Mouse (Mus musculus): Measurements from ENCODE around the gene Efna3.

The Efna3 gene

GRCm38 (mm10) chr3:89322514-89323165 lies at the start of gene Efna3:
Gene Efna3, minus strand, starts transcription at chr3:89322965.
- peak; percentile 78 to 81 for DNase-seq

GRCm38 (mm10) chr3:89367338-89367737 lies 44.6 kb upstream of the Efna3 start:
- no peak for DNase-seq

GRCm38 (mm10) chr3:89365486-89366414 lies 43.0 kb upstream of the Efna3 start:
- no peak for DNase-seq

GRCm38 (mm10) chr3:89365153-89365485 lies 42.4 kb upstream of the Efna3 start, which contains the start of gene Dcst1:
Gene Dcst1, minus strand, starts transcription at chr3:89365253.
- DNase-seq, result no peak

- DNase-seq, result no peak
Measured at GRCm38 (mm10) chr3:89364631-89365030, 41.9 kb upstream of the Efna3 start.

- no peak for DNase-seq
Measured at GRCm38 (mm10) chr3:89361675-89362074, 38.9 kb upstream of the Efna3 start, which contains the start of gene Dcst2. Gene Dcst2, plus strand, starts transcription at chr3:89361975.

- peak in 1 of 2 experiments; percentile 3 for DNase-seq
Measured at GRCm38 (mm10) chr3:89360237-89360636, 37.5 kb upstream of the Efna3 start.

- DNase-seq, result peak in 1 of 2 experiments; percentile 8
Measured at GRCm38 (mm10) chr3:89359630-89360029, 36.9 kb upstream of the Efna3 start.

GRCm38 (mm10) chr3:89356029-89356428 lies 33.3 kb upstream of the Efna3 start:
- peak in 1 of 2 experiments; percentile 2 for DNase-seq

GRCm38 (mm10) chr3:89355512-89355902 lies 32.7 kb upstream of the Efna3 start:
- DNase-seq, result peak in 1 of 2 experiments; percentile 1

- DNase-seq, result peak; percentile 92 to 96
Measured at GRCm38 (mm10) chr3:89354816-89355511, 32.2 kb upstream of the Efna3 start.

- DNase-seq, result peak in 1 of 2 experiments; percentile 8
Measured at GRCm38 (mm10) chr3:89351271-89351670, 28.5 kb upstream of the Efna3 start.

- peak; percentile 97 to 98 for DNase-seq
Measured at GRCm38 (mm10) chr3:89349869-89350501, 27.2 kb upstream of the Efna3 start, which contains the start of gene Adam15. Gene Adam15, minus strand, starts transcription at chr3:89349996.

- DNase-seq, result peak; percentile 51 to 57
Measured at GRCm38 (mm10) chr3:89348911-89349868, 26.4 kb upstream of the Efna3 start.

GRCm38 (mm10) chr3:89347916-89348315 lies 25.2 kb upstream of the Efna3 start:
- no peak for DNase-seq

GRCm38 (mm10) chr3:89346815-89347540 lies 24.2 kb upstream of the Efna3 start:
- DNase-seq, result peak in 1 of 2 experiments; percentile 13

- peak; percentile 50 to 66 for DNase-seq
Measured at GRCm38 (mm10) chr3:89343279-89343678, 20.5 kb upstream of the Efna3 start.

GRCm38 (mm10) chr3:89341794-89342193 lies 19.0 kb upstream of the Efna3 start:
- peak in 1 of 2 experiments; percentile 20 for DNase-seq

- DNase-seq, result peak; percentile 95
Measured at GRCm38 (mm10) chr3:89340465-89340864, 17.7 kb upstream of the Efna3 start.

- peak; percentile 82 to 87 for DNase-seq
Measured at GRCm38 (mm10) chr3:89339416-89339815, 16.7 kb upstream of the Efna3 start.

Measured in cerebellum, postnatal 10 days (tissue).